Mouse (Mus musculus): ENCODE measurements around the gene Plek2. TPM values are rescaled to one million over a fixed set of nuclear protein-coding genes. Genes with fewer than 3 reads are reported as not detected.

The Plek2 gene
- polyA plus RNA-seq (2015; fragmentation: Nextera tagmentation; extraction: Ambion mirVana) = 2.8 TPM in 2 replicates

GRCm38 (mm10) chr12:78906707-78907162, at the start of gene Plek2:
TSS of gene Plek2 (minus strand) at chr12:78906964.
- Histone ChIP-seq H3K27ac (no peak within 1 kb of the TSS), H3K4me2 (replicated peaks) (peak within 1 kb of the TSS; percentile 91), H3K36me3 (no peaks in the 10 kb centered on the region), H3K4me1 (peaks cover 18% of the 10 kb centered on the region), H3K9ac (peak within 1 kb of the TSS; percentile 67), H3K27me3 (peaks cover 60% of the 10 kb centered on the region), H3K4me3 (peak within 1 kb of the TSS; percentile 51), H3K9me3 (no peaks in the 10 kb centered on the region)
- under 1% methylated on average over 38 of the region's 38 CpGs for WGBS
- ATAC-seq (ENCODE audit: low FRiP score, low read depth) = peak; percentile 41

DNA sequence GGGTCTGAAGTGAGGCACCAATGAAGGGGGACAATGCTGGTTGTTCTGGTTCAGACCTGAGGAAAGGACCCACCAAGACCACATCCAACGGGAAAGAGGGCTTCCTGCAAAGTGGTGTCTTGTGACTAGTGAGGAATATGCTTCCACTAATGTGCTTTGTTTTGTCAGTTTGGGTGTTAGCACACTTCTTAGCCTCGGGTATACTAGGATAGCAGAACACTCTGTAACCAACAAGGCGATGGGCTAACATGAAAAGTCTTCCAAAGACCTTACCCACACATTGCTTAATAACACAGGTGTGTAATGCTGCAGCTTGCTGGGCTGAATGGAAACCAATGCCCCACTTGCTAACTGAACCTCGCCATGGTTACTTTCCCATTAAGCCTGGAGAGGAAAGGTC, 49.6 kb upstream of the Plek2 start:
- no peak overlapping the region for H3K27ac ChIP-seq
- H3K4me1 ChIP-seq = no peaks in the 10 kb centered on the region
- WGBS = 82% methylated on average over 4 of the region's 4 CpGs

DNA sequence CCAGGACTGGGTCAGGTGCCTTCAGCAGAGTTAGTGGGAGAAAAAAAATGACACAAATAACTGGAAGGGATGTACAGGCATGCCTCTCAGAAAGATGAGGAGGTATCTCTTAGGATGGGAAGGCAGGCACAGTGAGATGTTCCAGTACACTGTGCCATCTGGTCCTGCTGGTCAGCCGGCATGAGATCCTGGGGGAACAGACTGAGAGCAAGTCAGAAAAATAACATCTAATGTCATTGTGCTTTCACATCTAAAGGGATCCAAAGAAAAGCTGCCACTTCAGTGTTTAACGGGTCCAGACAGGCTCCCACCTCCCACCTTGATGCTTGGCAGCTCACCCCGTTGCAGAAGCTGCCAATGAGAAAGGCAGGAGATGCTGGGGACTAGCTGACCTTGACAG, 45.7 kb upstream of the Plek2 start:
- no peak for ATAC-seq (ENCODE audit: low FRiP score, low read depth)
- no peak overlapping the region for H3K9ac ChIP-seq

More for the DNA sequence above, 49.6 kb upstream of the Plek2 start:
- H3K36me3 ChIP-seq = no peaks in the 10 kb centered on the region
- no peak overlapping the region for H3K4me2 ChIP-seq (replicated peaks)
- H3K9me3 ChIP-seq = peaks cover 27% of the 10 kb centered on the region
- H3K9ac ChIP-seq = no peak overlapping the region
- no peaks in the 10 kb centered on the region for H3K27me3 ChIP-seq
- no peak for ATAC-seq (ENCODE audit: low FRiP score, low read depth)
- H3K4me3 ChIP-seq = no peak overlapping the region

GRCm38 (mm10) chr12:78952053-78952452, 45.3 kb upstream of the Plek2 start:
- H3K36me3 ChIP-seq = no peaks in the 10 kb centered on the region
- WGBS = 75% methylated on average over 11 of the region's 11 CpGs
- H3K4me3 ChIP-seq = no peak overlapping the region
- no peak for ATAC-seq (ENCODE audit: low FRiP score, low read depth)
- no peaks in the 10 kb centered on the region for H3K4me1 ChIP-seq
- H3K9ac ChIP-seq = no peak overlapping the region
- H3K4me2 ChIP-seq (replicated peaks) = no peak overlapping the region
- H3K27ac ChIP-seq = no peak overlapping the region
- peaks cover 18% of the 10 kb centered on the region for H3K9me3 ChIP-seq
- H3K27me3 ChIP-seq = no peaks in the 10 kb centered on the region

More for the DNA sequence above, 45.7 kb upstream of the Plek2 start:
- Histone ChIP-seq H3K4me2 (replicated peaks) (no peak overlapping the region), H3K36me3 (no peaks in the 10 kb centered on the region), H3K4me1 (no peaks in the 10 kb centered on the region), H3K27ac (no peak overlapping the region), H3K9me3 (peaks cover 22% of the 10 kb centered on the region), H3K4me3 (no peak overlapping the region), H3K27me3 (no peaks in the 10 kb centered on the region)
- WGBS = 66% methylated on average over 3 of the region's 3 CpGs

DNA sequence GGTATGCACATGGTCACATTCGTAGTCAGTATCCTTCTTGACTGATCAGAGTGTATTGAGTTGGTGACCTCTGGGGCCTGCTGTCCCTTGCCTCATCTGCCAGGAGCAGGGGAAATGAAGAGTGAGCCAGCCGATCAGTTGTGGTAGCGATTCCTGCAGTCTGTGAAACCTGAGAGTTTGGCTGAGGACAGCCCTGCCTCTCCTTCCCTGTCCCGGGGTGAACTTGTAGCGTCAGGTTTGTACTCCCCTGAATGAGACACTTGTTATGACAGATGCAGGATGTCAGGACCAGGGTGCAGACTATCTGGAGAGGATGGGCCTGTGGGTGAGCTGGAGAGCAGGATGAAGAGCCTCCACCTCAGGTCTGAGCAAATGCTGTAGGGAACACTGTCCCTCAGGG, 40.9 kb upstream of the Plek2 start:
- Histone ChIP-seq H3K9me3 (no peaks in the 10 kb centered on the region), H3K27me3 (no peaks in the 10 kb centered on the region), H3K36me3 (no peaks in the 10 kb centered on the region), H3K4me3 (no peak overlapping the region), H3K9ac (no peak overlapping the region), H3K4me1 (no peaks in the 10 kb centered on the region), H3K4me2 (replicated peaks) (no peak overlapping the region), H3K27ac (no peak overlapping the region)
- ATAC-seq (ENCODE audit: low FRiP score, low read depth) = no peak
- 55% methylated on average over 5 of the region's 5 CpGs for WGBS

DNA sequence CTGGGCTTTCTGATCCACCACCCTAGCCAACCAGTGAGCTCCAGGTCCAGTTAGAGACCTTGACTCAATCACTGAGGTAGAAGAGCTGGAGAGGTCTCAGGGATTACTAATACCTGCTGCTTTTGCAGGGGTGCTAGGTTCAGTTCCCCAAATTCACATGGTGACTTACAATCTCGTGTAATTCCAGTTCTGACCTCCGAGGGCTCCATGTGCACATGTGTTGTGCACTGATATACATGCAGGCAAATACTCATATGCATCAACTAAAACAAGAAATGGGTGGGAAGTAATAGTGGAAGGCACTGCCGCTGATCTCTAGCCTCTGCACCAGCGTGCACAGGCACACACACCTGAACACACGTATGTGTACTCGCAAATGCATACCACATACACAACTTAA, 40.4 kb upstream of the Plek2 start:
- no peak for ATAC-seq (ENCODE audit: low FRiP score, low read depth)
- Histone ChIP-seq H3K4me1 (no peaks in the 10 kb centered on the region), H3K4me3 (no peak overlapping the region), H3K36me3 (no peaks in the 10 kb centered on the region), H3K4me2 (replicated peaks) (no peak overlapping the region), H3K27me3 (no peaks in the 10 kb centered on the region), H3K27ac (no peak overlapping the region), H3K9me3 (no peaks in the 10 kb centered on the region), H3K9ac (no peak overlapping the region)
- 78% methylated on average over 6 of the region's 6 CpGs for WGBS

DNA sequence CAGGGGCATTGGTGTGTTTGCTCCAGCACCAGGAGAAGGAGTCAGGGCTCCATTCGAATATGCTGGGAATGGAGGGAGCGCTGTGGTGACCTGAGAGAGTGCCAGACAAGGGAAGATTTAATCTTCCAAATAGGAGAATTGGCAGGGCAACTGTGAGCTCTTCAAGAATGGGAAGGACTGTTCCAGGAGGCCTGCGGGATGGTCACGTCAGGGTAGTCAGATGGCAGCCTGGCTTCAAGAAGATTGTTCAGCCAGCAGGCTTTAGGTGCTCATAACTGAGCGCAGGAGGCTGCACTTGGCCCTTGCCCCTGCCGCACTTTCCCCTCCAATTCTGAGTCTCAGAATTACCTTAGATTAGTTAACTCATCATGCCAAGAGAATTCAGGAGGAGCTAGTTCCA, 36.2 kb upstream of the Plek2 start:
- no peak overlapping the region for H3K4me3 ChIP-seq
- WGBS = 86% methylated on average over 6 of the region's 6 CpGs
- no peaks in the 10 kb centered on the region for H3K27me3 ChIP-seq
- H3K27ac ChIP-seq = no peak overlapping the region
- H3K9me3 ChIP-seq = no peaks in the 10 kb centered on the region
- ATAC-seq (ENCODE audit: low FRiP score, low read depth) = no peak
- H3K36me3 ChIP-seq = no peaks in the 10 kb centered on the region
- H3K4me2 ChIP-seq (replicated peaks) = no peak overlapping the region
- no peaks in the 10 kb centered on the region for H3K4me1 ChIP-seq
- no peak overlapping the region for H3K9ac ChIP-seq

GRCm38 (mm10) chr12:78940081-78940480, 33.3 kb upstream of the Plek2 start:
- Histone ChIP-seq H3K4me1 (no peaks in the 10 kb centered on the region), H3K27ac (no peak overlapping the region), H3K4me3 (no peak overlapping the region), H3K27me3 (no peaks in the 10 kb centered on the region), H3K36me3 (no peaks in the 10 kb centered on the region), H3K4me2 (replicated peaks) (no peak overlapping the region), H3K9me3 (no peaks in the 10 kb centered on the region), H3K9ac (no peak overlapping the region)
- WGBS = 81% methylated on average over 5 of the region's 5 CpGs
- ATAC-seq (ENCODE audit: low FRiP score, low read depth) = no peak

- H3K4me2 ChIP-seq (replicated peaks) = no peak overlapping the region
- no peak overlapping the region for H3K27ac ChIP-seq
- no peak overlapping the region for H3K4me3 ChIP-seq
- 50% methylated on average over 7 of the region's 7 CpGs for WGBS
- no peaks in the 10 kb centered on the region for H3K36me3 ChIP-seq
- H3K4me1 ChIP-seq = no peaks in the 10 kb centered on the region
- no peak overlapping the region for H3K9ac ChIP-seq
- ATAC-seq (ENCODE audit: low FRiP score, low read depth) = no peak
- H3K9me3 ChIP-seq = no peaks in the 10 kb centered on the region
- H3K27me3 ChIP-seq = no peaks in the 10 kb centered on the region
Observed at GRCm38 (mm10) chr12:78939393-78940037, 32.8 kb upstream of the Plek2 start.

DNA sequence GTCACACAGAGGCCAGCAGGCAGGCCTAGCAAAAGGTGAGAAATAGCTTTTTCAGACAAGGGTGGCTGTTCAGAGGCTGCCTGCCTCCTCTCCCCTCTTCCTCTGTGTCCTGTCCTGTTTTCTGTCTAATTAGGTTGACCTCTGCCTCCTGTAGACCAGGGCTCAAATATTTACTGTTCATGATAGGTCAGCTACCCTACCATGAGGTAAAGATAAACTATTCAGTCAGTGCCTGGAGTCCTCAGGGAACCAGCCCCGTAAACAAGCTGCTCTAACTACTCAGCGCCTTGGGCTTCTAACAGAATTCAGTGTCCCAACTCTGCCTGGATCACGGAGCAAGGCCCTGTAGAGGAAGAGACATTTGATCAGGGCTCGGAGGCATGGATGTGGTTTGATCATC, 29.7 kb upstream of the Plek2 start:
- H3K27me3 ChIP-seq = no peaks in the 10 kb centered on the region
- no peak overlapping the region for H3K9ac ChIP-seq
- no peak overlapping the region for H3K27ac ChIP-seq
- no peaks in the 10 kb centered on the region for H3K4me1 ChIP-seq
- ATAC-seq (ENCODE audit: low FRiP score, low read depth) = no peak
- H3K4me3 ChIP-seq = no peak overlapping the region
- H3K4me2 ChIP-seq (replicated peaks) = no peak overlapping the region
- no peaks in the 10 kb centered on the region for H3K9me3 ChIP-seq
- H3K36me3 ChIP-seq = no peaks in the 10 kb centered on the region
- WGBS = 30% methylated on average over 4 of the region's 4 CpGs

DNA sequence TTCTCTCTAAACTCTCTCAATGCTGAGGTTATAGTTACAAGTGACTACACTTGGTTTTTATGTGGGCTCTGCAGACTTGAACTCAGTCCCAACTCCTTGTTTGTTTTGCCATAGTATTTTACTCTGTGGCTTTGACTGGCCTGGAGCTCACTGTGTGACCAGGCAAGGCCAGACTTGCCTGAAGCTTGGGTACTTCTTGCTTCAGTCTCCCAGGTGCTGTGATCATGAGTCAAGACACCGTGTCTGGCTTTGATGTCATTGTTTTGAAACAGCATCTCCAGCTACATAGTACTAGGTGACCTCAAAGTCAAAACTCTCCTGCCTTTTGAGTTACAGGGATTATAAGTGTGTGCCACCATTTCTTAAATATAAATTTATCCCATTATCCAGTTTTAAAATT, 23.1 kb upstream of the Plek2 start:
- H3K4me3 ChIP-seq = no peak overlapping the region
- no peak overlapping the region for H3K9ac ChIP-seq
- no peaks in the 10 kb centered on the region for H3K27me3 ChIP-seq
- 74% methylated on average over 1 of the region's 1 CpGs for WGBS
- no peaks in the 10 kb centered on the region for H3K9me3 ChIP-seq
- no peak for ATAC-seq (ENCODE audit: low FRiP score, low read depth)
- no peak overlapping the region for H3K27ac ChIP-seq
- no peaks in the 10 kb centered on the region for H3K36me3 ChIP-seq
- H3K4me2 ChIP-seq (replicated peaks) = no peak overlapping the region
- no peaks in the 10 kb centered on the region for H3K4me1 ChIP-seq

DNA sequence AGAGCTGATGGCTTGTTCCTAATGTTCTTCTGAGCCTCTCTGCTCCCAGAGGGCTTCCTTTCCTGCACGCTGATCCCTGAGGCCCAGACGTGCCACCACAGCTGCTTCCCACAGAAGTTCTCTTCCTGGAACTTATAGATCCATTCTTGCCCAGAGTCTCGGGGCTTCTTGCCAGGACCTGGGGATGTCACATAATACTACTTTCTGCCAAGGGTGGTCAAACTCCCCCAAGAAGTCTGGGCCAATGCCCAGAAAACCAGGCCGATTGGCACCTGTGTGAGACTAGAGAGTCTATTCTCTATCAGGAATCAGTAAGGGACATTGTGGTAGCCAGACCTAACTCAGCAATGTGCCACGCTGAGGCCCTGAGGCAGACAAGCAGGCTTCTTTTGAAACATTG, 20.5 kb upstream of the Plek2 start:
- no peak overlapping the region for H3K9ac ChIP-seq
- H3K9me3 ChIP-seq = no peaks in the 10 kb centered on the region
- no peak overlapping the region for H3K27ac ChIP-seq
- no peak overlapping the region for H3K4me3 ChIP-seq
- H3K4me1 ChIP-seq = no peaks in the 10 kb centered on the region
- no peak overlapping the region for H3K4me2 ChIP-seq (replicated peaks)
- H3K27me3 ChIP-seq = no peaks in the 10 kb centered on the region
- H3K36me3 ChIP-seq = no peaks in the 10 kb centered on the region
- 72% methylated on average over 5 of the region's 5 CpGs for WGBS
- ATAC-seq (ENCODE audit: low FRiP score, low read depth) = no peak

DNA sequence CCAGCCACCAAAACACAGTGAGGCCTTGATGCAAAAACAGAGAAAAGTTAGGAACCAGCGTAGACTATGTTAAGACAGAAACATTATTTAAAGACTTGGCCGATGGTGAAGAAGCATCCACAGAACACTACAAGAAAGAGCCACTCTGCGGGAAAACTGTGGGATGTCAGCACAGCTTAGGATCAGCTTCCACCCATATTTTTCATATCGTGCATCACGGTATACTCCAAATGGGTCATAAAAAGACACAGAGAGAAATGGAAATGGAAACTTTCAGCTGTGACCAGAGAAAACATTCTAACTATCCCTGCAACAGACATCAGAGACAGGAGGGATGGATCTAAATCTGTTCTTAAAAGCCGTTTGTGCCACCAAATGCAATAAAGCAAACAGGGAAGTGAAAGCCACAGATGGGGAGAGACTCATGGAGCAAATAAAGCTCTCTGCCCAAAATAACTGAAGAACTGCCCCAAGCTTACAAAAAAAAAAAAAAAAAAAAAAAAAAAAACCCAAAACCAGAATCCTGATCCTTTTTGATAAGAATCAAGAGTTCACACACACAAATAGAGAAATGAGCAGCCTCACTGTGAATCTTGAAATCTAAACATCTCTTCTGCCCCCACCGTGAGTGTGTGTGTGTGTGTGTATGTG, 16.9 kb upstream of the Plek2 start:
- no peaks in the 10 kb centered on the region for H3K27me3 ChIP-seq
- no peaks in the 10 kb centered on the region for H3K36me3 ChIP-seq
- no peak overlapping the region for H3K4me3 ChIP-seq
- H3K4me2 ChIP-seq (replicated peaks) = no peak overlapping the region
- no peaks in the 10 kb centered on the region for H3K9me3 ChIP-seq
- 83% methylated on average over 7 of the region's 7 CpGs for WGBS
- H3K9ac ChIP-seq = no peak overlapping the region
- H3K27ac ChIP-seq = no peak overlapping the region
- H3K4me1 ChIP-seq = peaks cover 5% of the 10 kb centered on the region; the same call in 1 of the 2 replicates
- no peak for ATAC-seq (ENCODE audit: low FRiP score, low read depth)
